Comparison of ENCODE assay signal across 10 mouse cellular contexts in genomic region chr9:57440620-57441019, GRCm38 (mm10). TPM values are rescaled to one million over a fixed set of nuclear protein-coding genes. Genes with fewer than 3 reads are reported as not detected.
A peak's percentile ranks its signal among the peaks of the same experiment; 100 is the strongest.
DNase-seq lines count a peak whose midpoint lies in the region; ATAC-seq lines count a peak whose summit lies in the region.
"Had no signal": no experiment of that assay in that cellular context is flagged by ENCODE, and none has a peak within 500 bp of the region (broad histone marks: within the 10 kb centered on the region; RNA-seq: fewer than 3 reads in every experiment).

No protein-coding gene starts in this region.

- peaks cover 10% of the 10 kb centered on the region; the same call in 1 of the 2 replicates for H3K36me3 ChIP-seq in heart, embryonic 10.5 days
- H3K36me3 ChIP-seq in neural tube, embryonic 13.5 days: peaks cover 39% of the 10 kb centered on the region
- peaks cover 9% of the 10 kb centered on the region; the same call in 1 of the 2 replicates for H3K36me3 ChIP-seq in liver, embryonic 12.5 days
- peaks cover 36% of the 10 kb centered on the region for H3K36me3 ChIP-seq in neural tube, embryonic 15.5 days

- H3K27ac ChIP-seq in heart, embryonic 10.5 days: 0 out of 2 replicates have a peak overlapping the region, but pooled peaks have one; percentile 36
- no peak overlapping the region for H3K27ac ChIP-seq in neural tube, embryonic 13.5 days (replicated peaks)
- H3K27ac ChIP-seq in liver, embryonic 12.5 days: 0 out of 2 replicates have a peak overlapping the region, but pooled peaks have one; percentile 33
- no peak overlapping the region; the same call in 1 of the 2 replicates for H3K27ac ChIP-seq in neural tube, embryonic 15.5 days (replicated peaks)
- H3K27ac ChIP-seq: hindbrain, embryonic 14.5 days had no signal

- no peak overlapping the region for H3K4me3 ChIP-seq in heart, embryonic 10.5 days
- H3K4me3 ChIP-seq in neural tube, embryonic 13.5 days: no peak overlapping the region
- no peak overlapping the region for H3K4me3 ChIP-seq in liver, embryonic 12.5 days
- H3K4me3 ChIP-seq in neural tube, embryonic 15.5 days (replicated peaks): no peak overlapping the region

- H3K27me3 ChIP-seq in heart, embryonic 10.5 days (ENCODE audit: insufficient read depth, poor library complexity, severe bottlenecking): no peaks in the 10 kb centered on the region
- H3K27me3 ChIP-seq in neural tube, embryonic 13.5 days: no peaks in the 10 kb centered on the region
- no peaks in the 10 kb centered on the region for H3K27me3 ChIP-seq in liver, embryonic 12.5 days (replicated peaks)
- no peaks in the 10 kb centered on the region for H3K27me3 ChIP-seq in neural tube, embryonic 15.5 days (replicated peaks)

- DNase-seq in heart, embryonic 10.5 days (ENCODE audit: low spot score): no peak
- DNase-seq in heart, adult 8-10 months (ENCODE audit: low spot score): no peak
- DNase-seq in neural tube, embryonic 10.5 days (ENCODE audit: extremely low spot score, low spot score): no peak
- no peak for DNase-seq in retina, postnatal 1 day
- DNase-seq in embryo, embryonic 10 days (ENCODE audit: low spot score): no peak

- H3K4me1 ChIP-seq in heart, embryonic 10.5 days: peaks cover 23% of the 10 kb centered on the region
- peaks cover 9% of the 10 kb centered on the region for H3K4me1 ChIP-seq in neural tube, embryonic 13.5 days (replicated peaks)
- peaks cover 30% of the 10 kb centered on the region for H3K4me1 ChIP-seq in liver, embryonic 12.5 days
- peaks cover 16% of the 10 kb centered on the region for H3K4me1 ChIP-seq in neural tube, embryonic 15.5 days

- H3K9ac ChIP-seq in neural tube, embryonic 13.5 days: no peak overlapping the region
- H3K9ac ChIP-seq in liver, embryonic 12.5 days: no peak overlapping the region
- no peak overlapping the region for H3K9ac ChIP-seq in neural tube, embryonic 15.5 days (replicated peaks)

- H3K9me3 ChIP-seq in heart, embryonic 10.5 days: no peaks in the 10 kb centered on the region
- no peaks in the 10 kb centered on the region for H3K9me3 ChIP-seq in neural tube, embryonic 13.5 days
- no peaks in the 10 kb centered on the region for H3K9me3 ChIP-seq in liver, embryonic 12.5 days (replicated peaks)
- H3K9me3 ChIP-seq in neural tube, embryonic 15.5 days (replicated peaks): no peaks in the 10 kb centered on the region

- 88% methylated on average over 1 of the region's 1 CpGs for WGBS in heart, embryonic 10.5 days
- 95% methylated on average over 1 of the region's 1 CpGs for WGBS in neural tube, embryonic 13.5 days
- WGBS in liver, embryonic 12.5 days (ENCODE audit: insufficient replicate concordance): 81% methylated on average over 1 of the region's 1 CpGs
- WGBS in neural tube, embryonic 15.5 days: 100% methylated on average over 1 of the region's 1 CpGs

- H3K4me2 ChIP-seq in neural tube, embryonic 13.5 days: no peak overlapping the region
- H3K4me2 ChIP-seq in liver, embryonic 12.5 days: peak overlapping the region; percentile 80
- no peak overlapping the region for H3K4me2 ChIP-seq in neural tube, embryonic 15.5 days

- 0 out of 2 replicates have a peak, but pooled peaks have one; percentile 4 for ATAC-seq in neural tube, embryonic 13.5 days (ENCODE audit: low read depth)
- no peak for ATAC-seq in liver, embryonic 12.5 days
- peak; percentile 11; the same call in 1 of the 2 replicates for ATAC-seq in neural tube, embryonic 15.5 days (ENCODE audit: low FRiP score)

RNA-seq across cellular contexts. Expression of gene Ppcdc, which starts 0.7 kb away (rescaled TPM):
- 21.3 and 21.5 TPM in 2 replicates for polyA plus RNA-seq in heart, embryonic 10.5 days (2016; fragmentation: Nextera tagmentation; extraction: Ambion mirVana)
- total RNA-seq in heart, adult 8-10 months (2022): 10 to 100 TPM in 2 of 4 experiments, 1 to 10 TPM in 2; 7.0 to 18.5 (median 9.7) TPM
- 22.8 and 23.6 TPM in 2 replicates for polyA plus RNA-seq in neural tube, embryonic 13.5 days (2015; fragmentation: Nextera tagmentation; extraction: Ambion mirVana)
- 13.8 and 15.6 TPM in 2 replicates for polyA plus RNA-seq in liver, embryonic 12.5 days (2016; fragmentation: Nextera tagmentation; extraction: Ambion mirVana)
- 18.4 and 22.7 TPM in 2 replicates for polyA plus RNA-seq in neural tube, embryonic 15.5 days (2015; fragmentation: Nextera tagmentation; extraction: Ambion mirVana)

RNA-seq across cellular contexts. Expression of gene Scamp5, which starts 27.2 kb away (rescaled TPM):
- 11.3 and 11.4 TPM in 2 replicates for polyA plus RNA-seq in heart, embryonic 10.5 days (2016; fragmentation: Nextera tagmentation; extraction: Ambion mirVana)
- total RNA-seq in heart, adult 8-10 months (2022): 1 to 10 TPM; 4.1 to 7.3 (median 6.5) TPM
- polyA plus RNA-seq in neural tube, embryonic 13.5 days (2015; fragmentation: Nextera tagmentation; extraction: Ambion mirVana): 65.1 and 67.8 TPM in 2 replicates
- polyA plus RNA-seq in liver, embryonic 12.5 days (2016; fragmentation: Nextera tagmentation; extraction: Ambion mirVana): 10.5 and 12.4 TPM in 2 replicates
- polyA plus RNA-seq in neural tube, embryonic 15.5 days (2015; fragmentation: Nextera tagmentation; extraction: Ambion mirVana): 91.1 and 112 TPM in 2 replicates
- total RNA-seq: megakaryocyte-erythroid progenitor cell, adult 5-6 weeks had no signal

Comparison
In these comparisons a context has a peak if more than half of its experiments do, and no peak if none do; other contexts are left out.
1. H3K27ac ChIP-seq: peak in heart, embryonic 10.5 days (single experiment) and liver, embryonic 12.5 days (single experiment); none in neural tube, embryonic 13.5 days (single experiment) and neural tube, embryonic 15.5 days (single experiment).